Mouse (Mus musculus) testis, adult 2 months (tissue): Measurements from ENCODE around the gene Smim6.

ENCODE experiments used
- CTCF ChIP-seq: fragments of 200-500 bp; IDR thresholded peaks from 2 replicates; pipeline ENCODE4 v1.5.1; 2012; ENCODE audit warnings: low read depth, mild to moderate bottlenecking, inconsistent platforms, low read length, moderate library complexity; ENCODE audit not compliant: control insufficient read depth, insufficient read depth, insufficient replicate concordance
- POLR2A ChIP-seq: fragments of 200-500 bp; IDR thresholded peaks from 2 replicates; pipeline ENCODE4 v1.6.1; 2012; ENCODE audit warnings: low read depth, mild to moderate bottlenecking, inconsistent platforms, low read length, moderate library complexity; ENCODE audit not compliant: control insufficient read depth

- TF ChIP-seq POLR2A (no peak), CTCF (no peak)
Measured at GRCm38 (mm10) chr11:115920110-115920818, 8.4 kb downstream of the Smim6 start.
